Mouse (Mus musculus) lung, postnatal 0 days (tissue): ENCODE results near the gene Cbx1. TPM values are rescaled to one million over a fixed set of nuclear protein-coding genes. Genes with fewer than 3 reads are reported as not detected.
"Not testable (repeated sequence)": the region's sequence is repeated elsewhere in the genome, so short reads cannot be mapped to it uniquely, and the experiment has no call there.

Source experiments
- ATAC-seq: fragments of 200-750 bp; cut with Nextera tagmentation; 2 replicates; pipeline ENCODE4 v1.8.0; 2017; ENCODE audit warnings: moderate library complexity
- DNase-seq: peaks from one replicate; pipeline ENCODE4 v3.0.0-alpha.2; 2016; ENCODE audit warnings: low spot score
- H3K27ac ChIP-seq: fragments of 300-500 bp; sonication (generic); 2 replicates; pipeline ENCODE4 v1.5.1; 2014; ENCODE audit warnings: antibody characterized with exemption, mild to moderate bottlenecking, low read length, mixed read lengths
- H3K27me3 ChIP-seq: fragments of 300-500 bp; sonication (generic); replicated peaks from 2 replicates; pipeline ENCODE4 v1.6.1; 2014; ENCODE audit warnings: low read length, mixed read lengths; ENCODE audit not compliant: insufficient read depth
- H3K36me3 ChIP-seq: fragments of 300-500 bp; sonication (generic); 2 replicates; pipeline ENCODE4 v1.6.1; 2014; ENCODE audit warnings: low read length, mixed read lengths; ENCODE audit not compliant: insufficient read depth
- H3K4me1 ChIP-seq: fragments of 300-500 bp; sonication (generic); 2 replicates; pipeline ENCODE4 v1.6.1; 2014; ENCODE audit warnings: antibody characterized with exemption, low read depth, low read length, mixed read lengths; ENCODE audit not compliant: insufficient read depth
- H3K4me2 ChIP-seq: fragments of 300-500 bp; sonication (generic); replicated peaks from 2 replicates; pipeline ENCODE4 v1.6.1; 2014; ENCODE audit warnings: low read depth, mild to moderate bottlenecking, low read length, moderate library complexity, mixed read lengths
- H3K4me3 ChIP-seq: fragments of 300-500 bp; sonication (generic); 2 replicates; pipeline ENCODE4 v1.5.1; 2014; ENCODE audit warnings: low read depth, low read length
- H3K9ac ChIP-seq: fragments of 300-500 bp; sonication (generic); replicated peaks from 2 replicates; pipeline ENCODE4 v1.6.1; 2014; ENCODE audit warnings: low read depth, mild to moderate bottlenecking
- H3K9me3 ChIP-seq: fragments of 300-500 bp; sonication (generic); 2 replicates; pipeline ENCODE4 v1.6.1; 2016; ENCODE audit warnings: low read length, mixed read lengths
- CTCF ChIP-seq: IDR thresholded peaks from 2 replicates; pipeline ENCODE4 v1.5.1; 2016; ENCODE audit warnings: antibody characterized with exemption, mild to moderate bottlenecking
- EP300 ChIP-seq: IDR thresholded peaks from 2 replicates; pipeline ENCODE4 v1.6.1; 2016; ENCODE audit warnings: antibody characterized with exemption, mild to moderate bottlenecking, control low read depth
- WGBS: fragments of 180-500 bp; shearing (Covaris S2); extraction: QIAGEN DNeasy Blood & Tissue Kit; methylation state at CpG from one replicate; pipeline ENCODE4 v1.1.7; 2014; 5-methylcytosine and 5-hydroxymethylcytosine counted together
- microRNA counts: library from miRNA; unstranded; fragments of <30 nt; microRNA quantifications from one replicate; lab custom pipeline; 2015
- microRNA-seq: library from miRNA; unstranded; fragments of <30 nt; microRNA quantifications from one replicate; pipeline ENCODE4, GENCODE M21; 2016
- polyA plus RNA-seq: library from polyadenylated mRNA; unstranded; fragments of >200 nt; fragmentation: Nextera tagmentation; extraction: Ambion mirVana; gene quantifications from 2 replicates; pipeline ENCODE4 v1.2.1, GENCODE M21; 2015

Cbx1 gene
- polyA plus RNA-seq, 1 experiment from 2014 or later, result 48.6 TPM

DNA sequence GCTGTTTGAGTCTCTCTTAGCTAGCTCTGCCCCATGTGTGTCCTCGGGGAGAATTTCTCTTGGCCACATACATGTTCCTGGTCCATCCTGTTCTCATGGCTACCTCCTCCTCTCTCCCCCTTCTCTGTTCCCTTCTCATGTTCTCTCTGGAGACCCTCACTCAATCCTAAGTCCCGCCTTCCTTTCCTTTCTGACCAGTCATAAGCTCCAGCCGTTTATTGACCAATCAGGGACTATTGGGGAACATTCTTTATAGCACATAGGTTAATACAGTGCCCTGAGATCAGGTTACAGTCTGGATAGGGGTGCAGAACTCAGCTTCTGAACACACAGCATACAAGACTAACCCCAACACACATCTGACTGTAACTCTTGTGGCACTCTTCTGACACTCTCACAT lies 58.3 kb downstream of the Cbx1 start:
- DNase-seq (no peak), ATAC-seq (no peak)
- Histone ChIP-seq H3K36me3 (no peaks in the 10 kb centered on the region), H3K27me3 (no peaks in the 10 kb centered on the region), H3K27ac (no peak overlapping the region), H3K4me1 (no peaks in the 10 kb centered on the region), H3K4me3 (no peak overlapping the region), H3K9ac (no peak overlapping the region), H3K4me2 (no peak overlapping the region), H3K9me3 (no peaks in the 10 kb centered on the region)
- 42% methylated on average over 3 of the region's 3 CpGs for WGBS
- no peak for TF ChIP-seq CTCF

DNA sequence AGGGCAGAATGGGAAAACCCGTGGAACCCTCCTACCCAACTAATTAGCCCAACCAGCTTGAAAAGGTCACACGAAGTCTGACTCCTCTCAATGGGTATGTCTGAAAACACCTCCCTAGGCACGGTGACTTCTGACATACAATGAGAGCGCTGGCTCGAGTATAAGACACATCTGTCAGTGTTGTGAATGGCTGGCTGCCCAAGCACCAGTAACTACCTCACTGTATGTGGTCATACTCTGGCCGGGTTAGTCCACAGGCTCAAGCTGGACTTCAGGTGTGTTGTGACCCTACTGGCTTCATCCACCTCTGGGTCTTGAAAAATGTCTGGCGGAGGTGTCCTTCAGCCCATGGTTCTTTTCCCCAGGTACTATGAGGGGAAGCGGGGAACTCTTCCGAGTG lies 59.8 kb downstream of the Cbx1 start:
- Histone ChIP-seq H3K9me3 (no peaks in the 10 kb centered on the region), H3K4me3 (no peak overlapping the region), H3K4me2 (no peak overlapping the region), H3K9ac (no peak overlapping the region), H3K4me1 (no peaks in the 10 kb centered on the region), H3K27me3 (no peaks in the 10 kb centered on the region), H3K27ac (no peak overlapping the region), H3K36me3 (no peaks in the 10 kb centered on the region)
- TF ChIP-seq CTCF (no peak), EP300 (no peak)
- no peak for DNase-seq
- WGBS, result 62% methylated on average over 9 of the region's 9 CpGs
- ATAC-seq, result no peak

DNA sequence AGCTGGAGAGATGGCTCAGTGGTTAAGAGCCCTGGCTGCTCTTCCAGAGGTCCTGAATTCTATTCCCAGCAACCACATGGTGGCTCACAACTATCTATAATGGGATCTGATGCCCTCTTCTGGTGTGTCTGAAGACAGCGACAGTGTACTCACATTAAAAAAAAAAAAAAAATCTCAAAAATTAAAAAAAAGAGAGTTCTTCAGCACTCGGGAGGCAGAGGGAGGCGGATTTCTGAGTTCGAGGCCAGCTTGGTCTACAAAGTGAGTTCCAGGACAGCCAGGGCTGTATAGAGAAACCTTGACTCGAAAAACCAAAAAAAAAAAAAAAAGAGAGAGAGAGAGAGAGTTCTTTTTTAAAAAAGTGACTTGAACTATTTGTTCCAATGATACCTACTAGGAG lies 60.2 kb downstream of the Cbx1 start:
- not testable (repeated sequence) for H3K36me3 ChIP-seq, H3K27me3 ChIP-seq, DNase-seq, H3K4me1 ChIP-seq, H3K27ac ChIP-seq, H3K9me3 ChIP-seq, ATAC-seq
- 60% methylated on average over 5 of the region's 5 CpGs for WGBS
- peak overlapping the region; percentile 65 for H3K4me3 ChIP-seq
- peak overlapping the region; percentile 87 for H3K4me2 ChIP-seq
- peak overlapping the region; percentile 26; the same call in 1 of the 2 replicates for H3K9ac ChIP-seq

DNA sequence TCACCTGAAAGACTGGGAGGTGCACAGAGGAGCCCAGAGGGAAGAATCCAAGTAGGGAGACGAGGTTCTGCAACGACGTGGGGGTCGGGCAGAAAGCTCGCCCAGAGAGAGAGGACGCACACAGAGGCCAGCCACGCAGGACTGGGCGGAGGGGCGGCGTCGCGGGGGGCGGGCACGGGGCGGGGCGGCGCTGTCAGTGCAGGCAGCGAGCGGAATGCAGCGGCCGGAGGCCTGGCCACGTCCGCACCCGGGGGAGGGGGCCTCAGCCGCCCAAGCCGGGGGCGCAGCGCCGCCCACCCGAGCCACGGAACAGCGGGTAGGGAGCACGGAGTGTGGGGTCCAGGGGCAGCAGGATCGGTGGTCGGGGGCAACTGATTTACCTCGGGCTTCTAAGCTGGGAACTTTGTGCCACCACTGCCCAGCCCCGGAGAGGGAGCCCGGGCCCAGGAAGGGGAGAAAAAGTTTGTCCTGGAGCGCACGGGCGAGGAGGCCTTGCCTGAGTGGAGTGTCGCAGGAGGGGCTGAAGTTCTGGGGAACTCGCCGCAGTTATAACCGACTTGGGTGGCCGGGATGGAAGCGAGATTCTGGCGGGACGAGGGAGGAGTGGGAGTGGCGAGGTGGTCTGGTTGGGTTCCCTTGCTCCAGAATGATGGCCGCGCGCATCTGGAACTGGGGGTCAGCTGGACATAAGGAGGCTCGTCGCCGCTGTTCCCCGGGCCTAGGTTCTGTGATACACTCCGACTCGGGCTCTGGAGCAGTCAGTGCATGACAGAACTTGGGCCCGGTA lies 60.9 kb downstream of the Cbx1 start, which contains the start of gene Copz2:
Copz2 (plus strand) TSS at position 190 of the 787 bp plus-strand sequence.
- Histone ChIP-seq H3K9ac (peak within 1 kb of the TSS; percentile 26), H3K4me1 (no peaks in the 10 kb centered on the region), H3K9me3 (no peaks in the 10 kb centered on the region), H3K27me3 (no peaks in the 10 kb centered on the region), H3K4me3 (peak within 1 kb of the TSS; percentile 65), H3K27ac (no peak within 1 kb of the TSS), H3K4me2 (peak within 1 kb of the TSS; percentile 87), H3K36me3 (no peaks in the 10 kb centered on the region)
- peak; percentile 61 for DNase-seq
- WGBS, result 2% methylated on average over 38 of the region's 60 CpGs
- peak; percentile 89 for ATAC-seq
- TF ChIP-seq EP300, result no peak
- TF ChIP-seq CTCF, result no peak

DNA sequence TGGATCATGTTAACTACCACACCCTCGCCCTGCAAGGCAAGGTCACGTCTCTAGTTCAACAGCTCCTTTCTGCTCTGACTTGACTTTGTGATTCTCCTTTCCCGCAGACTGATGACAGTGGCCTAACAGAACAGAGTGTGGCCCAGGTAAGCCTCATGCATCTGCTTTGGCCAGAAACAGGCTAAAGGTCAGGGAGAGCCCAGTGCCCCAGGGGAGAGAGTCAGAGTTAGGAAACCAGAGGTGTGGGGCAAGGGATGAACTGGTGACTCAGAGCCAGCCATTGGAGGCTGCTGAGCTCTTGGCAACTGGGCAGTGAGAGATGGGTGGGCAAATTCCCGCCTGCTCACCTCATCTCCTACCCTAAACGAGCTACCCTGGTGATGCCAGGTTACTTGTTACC lies 68.5 kb downstream of the Cbx1 start:
- no peak overlapping the region for H3K27ac ChIP-seq
- DNase-seq (no peak), ATAC-seq (no peak)
- no peaks in the 10 kb centered on the region for H3K27me3 ChIP-seq
- peaks cover 5% of the 10 kb centered on the region; the same call in 1 of the 2 replicates for H3K4me1 ChIP-seq
- no peak overlapping the region for H3K4me3 ChIP-seq
- no peaks in the 10 kb centered on the region for H3K36me3 ChIP-seq
- no peak for TF ChIP-seq EP300
- no peak overlapping the region for H3K4me2 ChIP-seq
- WGBS, result 84% methylated on average over 5 of the region's 5 CpGs
- H3K9me3 ChIP-seq, result no peaks in the 10 kb centered on the region
- no peak overlapping the region for H3K9ac ChIP-seq

MicroRNAs encoded within 50 kb of the gene (microRNA counts, 519-probe panel; counts per million panel counts)
- 6,240 counts per million, percentile 81 among the panel's probes with 10 or more counts for microRNA mmu-miR-152 (lab: Ali Mortazavi, UCI)

Small RNA genes within 50 kb of the gene (microRNA-seq; reads per million reads assigned to microRNA genes)
- gene Mir152, result 306 reads per million, percentile 61 among the genes with 10 or more reads in this experiment

Other genes starting within 250 kb of the Cbx1 start
- 18.4 and 18.7 TPM in 2 replicates for gene Snx11, start 11.6 kb upstream of the Cbx1 start, polyA plus RNA-seq
- 51.8 and 54.5 TPM in 2 replicates for gene Nfe2l1, start 40.8 kb downstream of the Cbx1 start, polyA plus RNA-seq
- 105 and 110 TPM in 2 replicates for gene Copz2, start 60.7 kb downstream of the Cbx1 start, polyA plus RNA-seq
- gene Cdk5rap3, start 127.4 kb downstream of the Cbx1 start, polyA plus RNA-seq, result 46.4 and 48.0 TPM in 2 replicates
- 126 and 127 TPM in 2 replicates for gene Prr15l, start 139.0 kb downstream of the Cbx1 start, polyA plus RNA-seq
- 28.7 and 30.0 TPM in 2 replicates for gene Pnpo, start 154.9 kb downstream of the Cbx1 start, polyA plus RNA-seq
- gene Sp2, start 193.8 kb downstream of the Cbx1 start, polyA plus RNA-seq, result 9.1 and 10.6 TPM in 2 replicates
- 0.56 and 0.81 TPM in 2 replicates for gene Sp6, start 224.3 kb downstream of the Cbx1 start, polyA plus RNA-seq
- 15.7 and 17.2 TPM in 2 replicates for gene Scrn2, start 240.8 kb downstream of the Cbx1 start, polyA plus RNA-seq